Mouse (Mus musculus) midbrain, embryonic 10.5 days (tissue): ENCODE results near the gene St8sia4. TPM values are rescaled to one million over a fixed set of nuclear protein-coding genes. Genes with fewer than 3 reads are reported as not detected.

Experiments used
- DNase-seq: peaks from one replicate; pipeline ENCODE4 v3.0.0-alpha.2; 2017; ENCODE audit warnings: low spot score
- H3K27ac ChIP-seq: fragments of 300-500 bp; sonication (generic); replicated peaks from 2 replicates; pipeline ENCODE4 v1.5.1; 2016; ENCODE audit warnings: mild to moderate bottlenecking
- H3K27me3 ChIP-seq: fragments of 300-500 bp; sonication (generic); 2 replicates; pipeline ENCODE4 v1.6.1; 2016; ENCODE audit warnings: low read depth, mild to moderate bottlenecking; ENCODE audit not compliant: poor library complexity, severe bottlenecking
- H3K36me3 ChIP-seq: fragments of 300-500 bp; sonication (generic); 2 replicates; pipeline ENCODE4 v1.6.1; 2016; ENCODE audit warnings: mild to moderate bottlenecking, moderate library complexity
- H3K4me1 ChIP-seq: fragments of 300-500 bp; sonication (generic); 2 replicates; pipeline ENCODE4 v1.6.1; 2016
- H3K4me3 ChIP-seq: fragments of 300-500 bp; sonication (generic); 2 replicates; pipeline ENCODE4 v1.5.1; 2016; ENCODE audit warnings: mild to moderate bottlenecking, moderate library complexity
- H3K9me3 ChIP-seq: fragments of 300-500 bp; sonication (generic); replicated peaks from 2 replicates; pipeline ENCODE4 v1.6.1; 2016; ENCODE audit warnings: mild to moderate bottlenecking
- WGBS: fragments of 180-500 bp; shearing (Covaris S2); methylation state at CpG from one replicate; pipeline ENCODE4 v1.1.7; 2016; 5-methylcytosine and 5-hydroxymethylcytosine counted together
- polyA plus RNA-seq: library from polyadenylated mRNA; unstranded; fragments of >200 nt; fragmentation: Nextera tagmentation; extraction: Ambion mirVana; gene quantifications from 2 replicates; pipeline ENCODE4 v1.2.1, GENCODE M21; 2016

The St8sia4 gene
- 6.6 and 9.4 TPM in 2 replicates for polyA plus RNA-seq

DNA sequence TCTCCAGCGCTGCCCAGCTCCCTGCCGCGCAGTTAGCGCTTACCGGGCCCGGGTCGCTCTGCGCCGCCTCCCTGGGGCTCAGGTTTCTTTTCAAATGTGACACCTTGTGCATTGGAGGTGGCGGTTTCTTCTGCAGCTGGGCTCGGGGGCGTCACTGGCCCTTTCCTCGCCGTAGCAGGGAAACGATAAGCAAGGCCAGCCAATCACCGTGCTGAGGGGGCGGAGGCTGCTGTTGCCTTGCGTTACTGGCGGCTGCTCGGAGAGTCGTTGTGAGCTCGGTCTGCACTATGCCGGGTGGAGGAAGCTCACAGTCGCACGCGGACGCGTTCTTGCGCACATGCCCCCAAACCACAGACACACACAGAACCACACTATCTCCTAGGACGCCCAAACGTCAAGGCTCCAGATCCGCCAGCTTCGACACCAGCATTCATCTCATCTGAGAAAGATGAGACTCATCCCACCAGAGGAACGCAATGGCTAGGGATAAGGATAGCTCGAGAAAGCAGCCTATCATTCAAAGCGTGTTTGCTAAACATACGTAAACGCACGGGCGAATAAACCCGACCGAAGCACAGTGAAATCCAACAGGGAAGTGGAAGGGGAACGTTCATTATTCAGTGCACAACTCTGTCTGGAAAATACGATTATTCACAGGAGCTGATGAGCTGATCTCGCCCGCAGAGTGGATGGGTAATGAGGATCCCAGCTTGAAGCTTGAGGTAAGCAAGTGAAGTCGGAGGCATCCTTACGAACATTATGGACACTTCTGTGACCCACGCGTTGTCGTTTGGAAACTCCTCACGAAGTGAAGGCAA is at the start of gene St8sia4:
St8sia4 (minus strand) TSS at position 137 of the 818 bp plus-strand sequence.
- peak within 1 kb of the TSS; percentile 76 for H3K27ac ChIP-seq

DNA sequence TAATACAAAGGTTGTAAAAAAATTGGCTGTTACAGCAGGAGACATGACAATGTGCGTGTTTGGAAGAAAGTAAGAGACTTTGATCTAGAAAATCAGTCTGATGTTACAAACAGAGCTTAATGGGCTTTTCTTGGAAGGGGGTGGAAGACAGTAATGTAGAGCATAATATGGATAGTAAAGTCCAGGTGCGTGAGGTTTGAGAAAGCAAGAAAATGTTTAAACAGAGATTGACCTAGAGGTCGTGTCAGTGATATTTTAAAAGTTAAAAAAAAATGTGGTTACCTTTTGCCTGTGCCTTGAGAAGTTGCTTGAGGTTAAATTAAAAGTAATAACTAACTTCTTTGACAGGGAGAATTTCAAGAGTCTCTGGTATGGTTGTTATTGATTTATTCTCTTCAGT is 41.8 kb upstream of the St8sia4 start:
- Histone ChIP-seq H3K4me3 (no peak overlapping the region), H3K4me1 (no peaks in the 10 kb centered on the region)
- 77% methylated on average over 3 of the region's 3 CpGs for WGBS

More for the DNA sequence above, at the start of gene St8sia4:
- peak within 1 kb of the TSS; percentile 76 for H3K4me3 ChIP-seq
- DNase-seq = peak; percentile 90
- H3K9me3 ChIP-seq = no peaks in the 10 kb centered on the region
- under 1% methylated on average over 52 of the region's 52 CpGs for WGBS
- peaks cover 33% of the 10 kb centered on the region for H3K4me1 ChIP-seq
- H3K27me3 ChIP-seq = peaks cover 37% of the 10 kb centered on the region
- H3K36me3 ChIP-seq = no peaks in the 10 kb centered on the region

DNA sequence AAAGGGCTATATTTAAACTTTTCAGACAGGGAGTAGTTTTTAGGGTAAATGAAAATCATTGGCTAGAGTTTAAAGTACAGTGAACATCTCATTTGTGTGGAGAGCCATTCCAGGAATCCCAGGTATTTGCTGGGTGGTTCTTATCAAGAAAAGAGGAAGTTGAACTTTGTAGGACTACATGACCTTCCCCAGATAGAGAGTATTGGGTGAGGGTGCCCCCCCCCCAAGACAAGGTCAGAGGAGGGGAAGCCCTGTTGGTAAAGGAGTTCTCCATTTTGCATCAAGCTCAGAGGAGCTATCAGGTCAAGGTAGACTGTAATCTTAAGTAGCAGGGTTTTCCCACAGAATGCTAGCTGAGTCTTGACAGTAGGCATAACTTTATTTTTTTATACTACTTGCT is 32.5 kb upstream of the St8sia4 start:
- Histone ChIP-seq H3K4me1 (no peaks in the 10 kb centered on the region), H3K36me3 (no peaks in the 10 kb centered on the region), H3K4me3 (no peak overlapping the region), H3K27me3 (no peaks in the 10 kb centered on the region), H3K27ac (no peak overlapping the region), H3K9me3 (no peaks in the 10 kb centered on the region)
- DNase-seq = no peak

More for the DNA sequence above, 41.8 kb upstream of the St8sia4 start:
- Histone ChIP-seq H3K27ac (no peak overlapping the region), H3K36me3 (no peaks in the 10 kb centered on the region), H3K9me3 (no peaks in the 10 kb centered on the region), H3K27me3 (no peaks in the 10 kb centered on the region)
- DNase-seq = no peak

DNA sequence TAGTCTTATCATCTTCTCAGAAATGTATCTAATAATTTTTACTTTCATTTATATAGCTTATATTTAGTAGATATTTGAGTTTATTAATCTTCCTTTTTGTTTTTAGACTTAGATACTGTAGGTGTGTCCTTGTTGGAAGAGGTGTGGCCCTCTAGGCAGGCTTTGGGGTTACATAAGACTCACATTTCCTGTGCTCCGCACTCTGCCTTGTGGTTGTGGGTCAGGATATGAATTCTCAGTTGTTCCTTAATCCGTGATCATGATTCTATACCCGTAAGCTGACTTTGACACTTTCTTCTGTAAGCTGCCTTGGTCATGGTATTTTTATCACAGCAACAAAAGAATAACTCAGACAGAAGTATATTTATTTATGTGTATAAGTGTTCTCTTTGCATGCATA is 6.7 kb upstream of the St8sia4 start:
- Histone ChIP-seq H3K27me3 (peaks cover 1% of the 10 kb centered on the region; the same call in 1 of the 2 replicates), H3K36me3 (no peaks in the 10 kb centered on the region), H3K9me3 (no peaks in the 10 kb centered on the region), H3K4me1 (no peaks in the 10 kb centered on the region), H3K27ac (no peak overlapping the region), H3K4me3 (no peak overlapping the region)
- no peak for DNase-seq
- 91% methylated on average over 3 of the region's 3 CpGs for WGBS

DNA sequence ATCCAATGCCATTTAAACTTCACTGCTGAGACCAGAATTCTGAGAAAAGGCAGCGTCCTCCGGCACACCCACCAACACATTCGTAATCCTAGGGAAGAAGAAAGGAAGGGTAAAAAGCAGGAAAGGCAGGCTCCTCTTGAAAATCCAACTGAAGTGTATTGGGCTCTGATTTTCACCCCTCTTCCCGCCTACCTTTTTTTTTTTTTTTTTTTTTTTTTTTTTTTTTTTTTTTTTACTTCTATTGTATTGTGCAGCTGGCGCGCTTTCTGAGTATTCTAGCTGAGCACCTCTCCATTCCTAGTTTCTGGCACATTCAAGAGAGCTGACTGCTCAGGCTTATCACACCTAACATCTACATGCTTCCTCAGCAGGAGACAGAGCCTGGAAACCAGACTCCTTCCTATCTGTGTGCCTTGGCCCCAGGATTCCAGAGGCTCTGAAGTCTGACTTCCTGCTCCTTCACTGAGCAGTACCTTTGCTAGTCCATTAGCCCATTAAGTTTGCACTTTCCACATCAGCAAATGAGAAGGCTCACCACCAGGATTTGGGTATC is 958 bp upstream of the St8sia4 start:
- H3K4me1 ChIP-seq = peaks cover 33% of the 10 kb centered on the region
- WGBS = 3% methylated on average over 6 of the region's 6 CpGs
- H3K4me3 ChIP-seq = peak overlapping the region; percentile 76
- H3K27me3 ChIP-seq = peaks cover 37% of the 10 kb centered on the region
- DNase-seq = peak; percentile 33
- H3K36me3 ChIP-seq = no peaks in the 10 kb centered on the region
- H3K27ac ChIP-seq = peak overlapping the region; percentile 76
- no peaks in the 10 kb centered on the region for H3K9me3 ChIP-seq

DNA sequence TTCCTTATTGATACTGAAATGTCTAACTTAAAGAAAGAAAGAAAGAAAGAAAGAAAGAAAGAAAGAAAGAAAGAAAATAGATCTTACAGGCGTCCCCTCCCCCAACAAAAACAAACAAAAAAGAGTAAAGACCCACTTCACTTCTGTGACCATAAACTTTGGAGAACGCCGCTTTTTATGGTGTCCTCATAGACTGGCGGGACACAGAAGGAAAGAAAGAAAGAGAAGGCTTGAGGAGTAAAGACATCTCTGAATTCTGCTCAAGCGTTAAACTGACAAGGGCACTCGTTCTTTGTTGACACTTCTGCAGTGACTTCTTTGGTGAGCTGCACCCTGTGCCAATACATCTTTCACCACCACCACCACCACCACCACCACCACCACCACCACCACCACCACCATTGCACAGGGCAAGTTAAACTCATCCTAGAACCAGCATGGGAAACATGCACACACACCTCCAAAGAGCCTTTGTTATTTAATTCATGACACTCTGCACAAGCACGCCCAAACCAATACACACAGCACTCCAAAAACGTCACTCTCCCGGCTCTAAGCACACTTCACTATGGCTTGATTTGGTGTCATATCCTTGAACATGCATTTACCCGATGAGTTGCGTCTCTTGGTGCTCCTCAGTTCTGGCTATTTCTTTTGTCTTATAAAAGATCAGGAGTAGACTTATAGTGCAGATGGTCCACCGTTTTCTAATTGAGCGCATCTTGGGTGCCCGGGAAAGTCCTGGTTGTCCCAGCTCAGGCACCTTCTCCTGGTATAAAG is 640 bp downstream of the St8sia4 start:
- WGBS = under 1% methylated on average over 14 of the region's 14 CpGs
- H3K27me3 ChIP-seq = peaks cover 37% of the 10 kb centered on the region
- H3K27ac ChIP-seq = peak overlapping the region; percentile 76
- no peaks in the 10 kb centered on the region for H3K36me3 ChIP-seq
- no peaks in the 10 kb centered on the region for H3K9me3 ChIP-seq
- no peak for DNase-seq
- peak overlapping the region; percentile 76 for H3K4me3 ChIP-seq
- peaks cover 33% of the 10 kb centered on the region for H3K4me1 ChIP-seq

DNA sequence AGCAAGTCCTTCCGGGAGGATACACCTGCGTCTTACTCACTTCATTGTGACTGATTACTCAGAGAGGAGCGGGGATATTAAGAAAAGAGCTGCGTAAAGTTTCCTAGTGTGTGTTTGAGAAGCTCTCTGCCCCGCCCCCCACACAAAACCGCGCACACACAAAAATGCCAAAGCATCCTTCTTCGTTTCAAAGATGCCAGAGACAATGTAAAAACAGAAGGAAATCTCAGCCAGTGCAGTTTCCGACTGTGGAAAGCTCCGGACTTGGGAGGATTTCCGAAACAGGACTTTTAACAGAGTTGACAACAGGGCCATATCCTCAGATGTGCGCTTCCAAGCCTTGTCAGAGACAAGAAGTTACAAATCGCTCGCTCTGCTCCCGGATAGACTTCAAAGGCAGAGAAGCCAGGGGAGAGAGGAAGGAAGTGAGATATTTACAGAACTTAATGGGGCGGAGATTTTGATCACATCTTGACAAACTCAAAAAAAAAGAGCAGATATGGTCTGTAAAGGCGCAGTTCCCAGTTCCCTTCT is 1.4 kb downstream of the St8sia4 start:
- WGBS = 2% methylated on average over 17 of the region's 17 CpGs
- peaks cover 37% of the 10 kb centered on the region for H3K27me3 ChIP-seq
- no peaks in the 10 kb centered on the region for H3K36me3 ChIP-seq
- peak overlapping the region; percentile 69 for H3K27ac ChIP-seq
- DNase-seq = peak; percentile 40
- H3K4me1 ChIP-seq = peaks cover 33% of the 10 kb centered on the region
- peak overlapping the region; percentile 76 for H3K4me3 ChIP-seq
- no peaks in the 10 kb centered on the region for H3K9me3 ChIP-seq

DNA sequence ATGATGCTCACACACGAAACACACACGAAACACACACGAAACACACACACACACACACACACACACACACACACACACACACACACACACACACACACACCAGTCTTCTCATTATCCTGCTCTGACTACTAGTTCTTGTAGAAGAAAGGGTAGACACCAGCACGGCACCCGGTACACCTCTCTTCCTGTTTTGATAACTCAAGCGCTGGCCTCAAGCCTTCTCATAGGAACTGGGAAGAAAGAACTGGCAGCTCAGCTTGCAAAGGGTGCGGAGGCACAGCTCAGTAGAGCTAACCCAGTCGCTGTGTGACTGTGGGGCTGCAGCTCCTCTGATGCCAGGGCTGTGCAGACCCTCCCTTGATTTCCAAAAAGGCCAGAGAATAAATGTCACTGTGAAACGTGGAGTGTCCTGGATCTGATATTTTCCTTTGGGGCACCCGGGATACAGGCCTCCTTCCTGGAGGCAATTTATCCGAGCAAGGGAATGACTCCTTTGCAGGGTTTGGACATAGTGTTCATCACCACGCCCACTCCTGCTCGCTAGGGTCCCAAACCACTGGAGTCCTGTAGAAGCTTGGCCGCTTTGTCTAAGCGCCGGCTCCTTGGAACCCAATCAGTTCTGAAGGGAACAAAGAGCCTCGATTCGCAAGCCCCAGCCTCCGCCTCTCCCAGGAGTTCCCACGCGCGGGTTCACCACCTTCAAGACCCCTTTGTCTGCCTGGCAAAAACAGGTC is 2.2 kb downstream of the St8sia4 start:
- Histone ChIP-seq H3K27ac (peak overlapping the region; percentile 69), H3K4me1 (peaks cover 33% of the 10 kb centered on the region), H3K4me3 (peak overlapping the region; percentile 76), H3K36me3 (no peaks in the 10 kb centered on the region), H3K9me3 (no peaks in the 10 kb centered on the region), H3K27me3 (peaks cover 37% of the 10 kb centered on the region)
- WGBS = 17% methylated on average over 22 of the region's 22 CpGs
- peak; percentile 36 for DNase-seq

DNA sequence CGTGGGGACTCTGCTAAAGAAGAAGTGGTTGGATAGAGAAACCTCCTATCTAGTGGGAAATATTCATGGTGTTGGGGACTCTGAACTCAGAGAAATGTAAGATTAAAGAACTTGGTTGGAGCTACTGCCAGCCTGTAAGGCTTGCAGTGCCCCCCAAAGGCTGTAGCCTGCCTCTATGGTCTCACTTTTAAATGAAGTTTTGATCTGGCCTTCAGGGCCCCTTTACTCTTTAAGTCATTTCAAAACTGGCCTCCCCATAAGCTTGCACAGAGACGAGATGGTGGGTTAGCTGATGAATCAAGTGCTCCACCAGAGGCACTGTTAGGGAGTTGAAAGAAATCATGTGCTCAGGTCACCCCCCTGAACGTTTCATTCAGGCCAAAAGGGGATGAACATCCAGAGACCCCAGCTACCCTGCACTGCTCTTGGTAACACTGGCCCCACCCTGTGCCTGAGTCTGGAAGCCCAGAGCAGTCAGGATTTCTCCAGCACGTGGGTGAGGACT is 3.0 kb downstream of the St8sia4 start:
- Histone ChIP-seq H3K36me3 (no peaks in the 10 kb centered on the region), H3K27me3 (peaks cover 37% of the 10 kb centered on the region), H3K4me3 (peak overlapping the region; percentile 76; the same call in 1 of the 2 replicates), H3K4me1 (peaks cover 33% of the 10 kb centered on the region), H3K9me3 (no peaks in the 10 kb centered on the region), H3K27ac (no peak overlapping the region)
- 21% methylated on average over 4 of the region's 4 CpGs for WGBS
- peak; percentile 13 for DNase-seq

DNA sequence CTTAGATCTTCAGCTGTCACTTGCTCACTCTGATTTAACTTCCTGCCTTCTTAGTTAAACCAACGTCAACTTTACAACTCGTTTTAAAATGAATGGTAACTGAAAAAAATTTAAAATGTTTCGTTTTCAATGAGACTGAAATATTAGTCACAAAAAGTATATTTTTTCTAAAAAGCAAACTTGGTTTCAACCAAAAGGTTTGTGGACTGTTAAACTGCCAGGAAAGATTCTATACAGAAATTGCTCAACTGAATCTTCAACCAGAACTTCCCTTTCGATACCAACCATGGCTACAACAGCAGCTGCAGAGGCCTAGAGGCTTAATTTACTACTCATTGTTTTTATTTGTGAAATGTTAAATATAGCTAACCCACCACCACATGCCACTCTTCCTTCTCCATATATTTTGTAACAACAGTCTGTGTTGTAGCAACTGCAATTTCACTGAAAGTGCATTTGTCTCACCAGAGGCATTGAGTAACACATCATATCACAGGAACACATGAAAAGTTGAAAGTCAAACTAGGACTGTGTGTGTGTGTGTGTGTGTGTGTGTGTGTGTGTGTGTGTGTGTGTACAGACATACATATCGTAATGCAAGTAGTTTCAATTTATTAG is 10.2 kb downstream of the St8sia4 start:
- Histone ChIP-seq H3K9me3 (no peaks in the 10 kb centered on the region), H3K4me1 (no peaks in the 10 kb centered on the region), H3K27ac (no peak overlapping the region), H3K36me3 (no peaks in the 10 kb centered on the region), H3K4me3 (no peak overlapping the region), H3K27me3 (no peaks in the 10 kb centered on the region)
- WGBS = 78% methylated on average over 5 of the region's 5 CpGs
- DNase-seq = no peak

DNA sequence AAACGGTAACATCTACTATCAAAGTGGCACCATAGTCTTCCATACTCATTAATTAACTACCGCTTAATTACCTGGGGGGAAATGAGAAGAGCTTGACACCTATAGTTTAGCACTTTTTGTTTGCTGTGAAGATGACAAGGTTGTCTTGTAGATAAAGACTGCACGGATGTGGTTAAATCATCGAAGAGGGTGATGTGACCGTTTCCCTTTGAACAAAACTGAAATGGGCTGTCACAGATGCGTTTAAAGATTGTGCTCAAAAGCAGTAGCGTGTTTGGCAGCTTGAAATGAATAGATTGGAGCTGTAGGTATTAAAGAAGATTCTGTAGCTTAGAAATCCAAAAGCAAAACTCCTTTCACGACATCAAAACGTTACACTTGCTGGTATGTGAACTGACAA is 11.8 kb downstream of the St8sia4 start:
- Histone ChIP-seq H3K9me3 (no peaks in the 10 kb centered on the region), H3K27me3 (no peaks in the 10 kb centered on the region), H3K4me3 (no peak overlapping the region), H3K27ac (no peak overlapping the region), H3K4me1 (no peaks in the 10 kb centered on the region), H3K36me3 (no peaks in the 10 kb centered on the region)
- no peak for DNase-seq
- 89% methylated on average over 9 of the region's 9 CpGs for WGBS
